Mouse (Mus musculus): ENCODE measurements at regions not wholly inside any gene's neighbourhood (a gene's known extent, or its start where the extent isn't known, plus 50 kb on each side); places are given as distances from the start of the nearest gene placed in this dataset.

DNA sequence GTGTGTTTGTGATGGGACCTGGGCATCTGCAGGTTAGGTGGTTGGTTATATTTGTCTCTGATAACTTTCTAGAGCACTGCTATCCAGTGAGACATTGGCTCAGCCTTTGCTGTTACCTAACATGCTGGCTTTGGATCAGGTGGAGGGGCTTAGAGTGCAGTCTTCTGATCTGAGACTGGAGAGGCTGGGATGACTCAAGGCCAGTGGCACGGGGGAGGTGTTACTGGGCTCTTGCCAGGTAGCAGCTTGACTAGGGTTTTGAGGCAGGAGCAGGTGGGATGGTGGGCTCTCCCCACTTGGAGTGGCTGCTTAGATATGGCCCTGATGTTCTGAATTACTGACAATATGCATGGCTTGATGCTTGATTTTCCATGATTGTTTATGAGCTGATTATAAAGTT is 236.0 kb downstream of the Zfp704 start:
- no peak for DNase-seq (ENCODE audit: low spot score in 2 of 2)

DNA sequence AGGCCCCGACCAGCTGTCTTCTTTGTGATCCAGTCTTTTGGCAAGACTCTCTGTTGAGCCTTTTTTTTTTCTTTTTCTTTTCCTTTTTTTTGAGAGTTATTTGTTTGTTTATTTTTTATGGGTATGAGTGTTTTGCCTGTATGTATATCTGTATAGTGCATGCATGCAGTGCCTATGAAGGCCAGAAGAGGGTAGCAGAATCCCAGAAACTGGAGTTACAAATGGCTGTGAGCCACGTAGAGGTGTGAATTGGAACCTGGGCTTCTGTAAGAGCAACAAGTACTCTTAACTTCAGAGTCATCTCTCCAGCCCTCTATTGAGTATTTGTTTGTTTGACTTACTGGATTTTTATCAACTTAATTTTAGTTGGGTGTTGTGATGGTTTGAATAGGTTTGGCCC is 239.8 kb downstream of the Zfp704 start:
- DNase-seq (ENCODE audit: low spot score in 2 of 2), result no peak

- DNase-seq (ENCODE audit: low spot score in 2 of 2), result no peak
These were observed 244.1 kb downstream of the Zfp704 start for GRCm38 (mm10) chr3:9365791-9366190.

- DNase-seq (ENCODE audit: low spot score in 2 of 2), result no peak
These were observed 250.7 kb downstream of the Zfp704 start for GRCm38 (mm10) chr3:9359186-9359585.

- no peak for DNase-seq (ENCODE audit: low spot score in 2 of 2)
These were observed 251.8 kb downstream of the Zfp704 start for GRCm38 (mm10) chr3:9358111-9358510.

DNA sequence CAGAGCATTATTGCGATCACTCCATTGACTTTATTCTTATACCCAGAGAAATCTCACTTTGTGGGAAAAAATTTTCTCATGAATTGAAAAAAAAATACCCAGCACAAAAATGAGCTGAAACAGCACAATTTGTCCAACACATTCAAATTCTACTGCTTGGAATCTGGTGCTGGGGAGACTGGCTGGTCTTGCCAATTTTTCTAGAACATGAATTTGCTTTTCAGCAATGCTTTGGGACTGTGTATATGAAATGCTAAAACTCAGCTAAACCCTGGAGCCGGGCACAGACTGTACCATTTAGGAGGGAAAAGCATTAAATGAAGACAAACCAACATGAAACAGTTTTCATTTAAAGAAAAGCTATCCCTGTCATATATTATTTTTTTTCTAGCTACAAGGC is 252.2 kb downstream of the Zfp704 start:
- DNase-seq (ENCODE audit: low spot score in 2 of 2), result no peak

GRCm38 (mm10) chr3:9355875-9356274 is 254.0 kb downstream of the Zfp704 start:
- no peak for DNase-seq (ENCODE audit: low spot score in 2 of 2)

GRCm38 (mm10) chr3:9354756-9355155 is 255.1 kb downstream of the Zfp704 start:
- no peak for DNase-seq (ENCODE audit: low spot score in 2 of 2)

GRCm38 (mm10) chr3:9352251-9352650 is 257.6 kb downstream of the Zfp704 start:
- DNase-seq (ENCODE audit: low spot score in 2 of 2), result no peak

DNA sequence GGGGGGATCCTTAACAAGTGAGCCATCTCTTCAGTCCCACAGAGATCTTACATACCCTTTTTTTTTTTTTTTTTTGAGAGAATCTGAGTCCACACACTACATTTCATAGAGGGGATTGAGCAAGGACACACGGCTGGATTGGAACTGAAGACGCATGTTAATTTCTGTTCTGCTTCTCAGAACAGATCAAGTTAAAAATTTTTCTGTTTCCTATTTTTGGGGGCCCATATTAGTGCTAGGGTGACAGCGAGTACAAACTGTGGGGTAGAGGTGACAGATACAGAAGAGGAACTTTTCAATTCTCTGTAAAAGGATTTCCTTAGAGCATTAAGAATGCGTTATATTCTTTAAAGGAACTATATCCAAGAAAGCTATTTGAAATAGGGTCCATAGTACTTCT is 260.1 kb downstream of the Zfp704 start:
- no peak for DNase-seq (ENCODE audit: low spot score in 2 of 2)

GRCm38 (mm10) chr3:9347446-9347860 is 262.4 kb downstream of the Zfp704 start:
- peak; percentile 28 to 41 for DNase-seq (ENCODE audit: low spot score in 2 of 2)

DNA sequence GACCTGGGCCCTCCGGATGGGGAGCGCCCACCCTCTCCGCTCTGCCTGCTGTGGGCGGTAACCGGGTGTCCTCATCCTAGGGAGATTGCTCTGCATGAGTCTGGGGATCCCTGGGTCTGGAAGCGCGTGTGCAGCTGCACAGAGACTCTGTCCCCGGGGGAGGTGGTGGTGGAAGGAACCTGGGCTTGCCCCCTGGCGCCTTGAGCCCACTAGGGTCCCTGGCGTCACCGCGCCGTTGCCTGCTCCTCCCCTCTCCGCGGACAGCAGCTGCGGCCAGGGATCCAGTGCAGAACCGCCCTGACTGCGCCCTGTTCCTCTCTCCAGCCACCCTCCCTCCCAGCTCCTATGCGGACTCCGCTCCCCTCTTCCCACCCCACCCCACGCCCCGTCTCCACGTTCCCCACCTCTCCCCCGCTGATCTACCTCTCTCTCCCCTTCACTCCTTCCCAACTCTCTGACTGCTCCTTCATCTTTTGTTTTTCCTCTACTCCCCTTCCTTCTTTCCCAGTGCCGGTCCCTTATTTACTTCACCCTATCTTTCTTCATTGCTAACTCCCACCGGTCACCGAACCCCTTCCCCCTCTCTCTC is 262.9 kb downstream of the Zfp704 start:
- peak; percentile 17 to 22 for DNase-seq (ENCODE audit: low spot score in 2 of 2)

DNA sequence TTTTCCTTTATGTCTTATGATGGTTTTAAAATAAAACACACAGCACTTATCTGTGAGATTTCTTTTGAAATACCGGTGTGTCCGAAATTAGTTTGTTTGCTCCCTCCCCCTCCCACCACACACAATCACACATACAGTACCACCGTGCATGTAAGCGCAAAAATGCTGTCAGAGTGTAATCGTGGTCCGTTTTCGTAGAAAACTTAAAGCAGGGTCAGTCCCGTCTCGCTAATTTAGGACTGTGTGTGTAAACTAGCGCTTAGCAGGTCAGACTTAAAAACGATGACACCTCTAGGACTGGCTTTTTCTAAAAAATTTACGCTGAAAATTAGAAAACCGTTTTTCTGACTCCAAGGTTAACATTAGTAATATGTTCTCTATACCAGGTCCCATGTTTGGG is 263.5 kb downstream of the Zfp704 start:
- DNase-seq (ENCODE audit: low spot score in 2 of 2), result no peak

- DNase-seq (ENCODE audit: low spot score in 2 of 2), result no peak
These were observed 264.0 kb downstream of the Zfp704 start for GRCm38 (mm10) chr3:9345885-9346284.

GRCm38 (mm10) chr3:9343586-9343985 is 266.3 kb downstream of the Zfp704 start:
- DNase-seq (ENCODE audit: low spot score in 2 of 2), result no peak

DNA sequence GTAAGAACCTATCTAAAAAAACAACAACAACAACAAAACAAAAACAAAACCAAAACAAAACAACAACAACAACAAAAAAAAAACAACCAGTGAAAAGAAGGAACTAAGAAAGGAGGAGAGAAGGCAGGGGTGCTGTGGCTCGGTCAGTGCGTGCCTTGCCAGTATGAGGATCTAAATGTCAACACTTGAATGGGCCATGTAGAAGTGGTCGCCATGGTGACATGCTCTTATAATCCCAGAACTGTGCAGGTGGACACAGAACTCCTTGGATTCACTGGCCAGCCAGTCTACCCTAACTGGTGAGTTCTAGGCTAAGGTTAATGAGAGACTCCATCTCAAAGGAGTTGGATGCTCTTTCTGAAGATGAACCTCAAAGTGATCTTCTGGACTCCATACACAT is 267.7 kb downstream of the Zfp704 start:
- no peak for DNase-seq (ENCODE audit: low spot score in 2 of 2)

GRCm38 (mm10) chr3:9341657-9342056 is 268.2 kb downstream of the Zfp704 start:
- DNase-seq (ENCODE audit: low spot score in 2 of 2), result no peak

DNA sequence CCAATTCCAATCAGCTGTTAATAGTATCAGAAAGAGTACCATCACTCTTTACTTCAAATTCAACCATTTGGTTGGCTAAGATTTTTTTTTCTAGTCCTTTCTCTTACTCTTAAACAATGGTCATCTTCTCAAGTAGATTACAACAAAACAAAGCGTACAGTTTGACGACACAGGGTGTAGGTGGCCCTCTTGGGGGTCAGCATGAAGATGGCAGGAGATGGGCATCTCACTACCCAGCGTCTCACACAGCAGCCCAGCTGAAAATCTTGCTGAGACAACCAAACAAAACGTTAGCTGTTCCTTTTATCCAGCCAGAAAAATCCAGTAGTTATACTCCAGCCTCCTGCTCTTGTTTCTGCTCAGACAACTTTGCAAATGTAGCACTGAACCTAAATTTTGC is 268.6 kb downstream of the Zfp704 start:
- DNase-seq (ENCODE audit: low spot score in 2 of 2), result no peak

GRCm38 (mm10) chr3:9340788-9341187 is 269.1 kb downstream of the Zfp704 start:
- DNase-seq (ENCODE audit: low spot score in 2 of 2), result peak in 1 of 2 experiments; percentile 28

- DNase-seq (ENCODE audit: low spot score in 2 of 2), result no peak
These were observed 269.5 kb downstream of the Zfp704 start for GRCm38 (mm10) chr3:9340344-9340743.

GRCm38 (mm10) chr3:9339669-9340068 is 270.2 kb downstream of the Zfp704 start:
- no peak for DNase-seq (ENCODE audit: low spot score in 2 of 2)

DNA sequence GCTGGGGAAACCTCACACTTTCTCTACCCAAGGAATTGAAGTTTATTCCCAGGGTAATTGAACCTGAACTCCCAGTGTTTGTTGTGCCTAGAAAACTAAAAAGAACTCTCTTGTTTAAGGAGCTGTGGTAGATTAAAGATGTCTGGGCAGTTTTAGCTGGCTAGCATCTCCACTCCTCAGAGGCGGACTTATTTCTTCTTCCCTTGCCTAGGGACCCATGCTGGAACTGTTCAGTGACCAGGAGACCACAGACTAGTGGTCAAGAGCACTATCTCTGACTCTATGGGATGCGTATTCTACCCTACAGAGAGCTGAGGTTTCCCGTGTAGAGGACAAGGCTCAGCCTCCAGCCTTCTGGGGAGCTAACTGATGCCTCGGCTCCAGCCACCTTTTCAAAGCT is 274.3 kb downstream of the Zfp704 start:
- no peak for DNase-seq (ENCODE audit: low spot score in 2 of 2)
